Comparison of ENCODE assay signal across 8 mouse cellular contexts in genomic region chr7:90022974-90023707, GRCm38 (mm10). TPM values are rescaled to one million over a fixed set of nuclear protein-coding genes. Genes with fewer than 3 reads are reported as not detected.
A peak's percentile ranks its signal among the peaks of the same experiment; 100 is the strongest.
DNase-seq lines count a peak whose midpoint lies in the region; ATAC-seq and TF ChIP-seq lines count a peak whose summit lies in the region.

No protein-coding gene starts in this region.

- no peaks in the 10 kb centered on the region for H3K27me3 ChIP-seq in embryonic facial prominence, embryonic 15.5 days
- no peaks in the 10 kb centered on the region for H3K27me3 ChIP-seq in kidney, postnatal 0 days (ENCODE audit: insufficient read depth, low read length)

- peak; percentile 41 for DNase-seq in gastrocnemius, postnatal 14 days
- no peak for DNase-seq in gastrocnemius, postnatal 4 days (ENCODE audit: low spot score in 2 of 2)
- peak; percentile 66 for DNase-seq in CD4-positive helper T cell, adult 2 months (ENCODE audit: low read depth, low spot score)
- peak; percentile 84 for DNase-seq in kidney, postnatal 0 days (ENCODE audit: low spot score)
- DNase-seq in left cerebral cortex, adult 11 months (ENCODE audit: low spot score), result no peak

- TF ChIP-seq CTCF in kidney, postnatal 0 days (IDR thresholded peaks at IDR 0.05; ENCODE audit: low read depth), result no peak

- no peak overlapping the region for H3K9ac ChIP-seq in embryonic facial prominence, embryonic 15.5 days
- H3K9ac ChIP-seq in kidney, postnatal 0 days (ENCODE audit: low read depth, low read length), result no peak overlapping the region

- intact Hi-C loops in gastrocnemius, postnatal 14 days (cut with DNase I; ENCODE audit: low total_unique reads), result no loop called here

- H3K4me2 ChIP-seq in embryonic facial prominence, embryonic 15.5 days (replicated peaks), result no peak overlapping the region
- no peak overlapping the region for H3K4me2 ChIP-seq in kidney, postnatal 0 days (ENCODE audit: low read length)

- peak; percentile 67; the same call in 1 of the 2 replicates for ATAC-seq in embryonic facial prominence, embryonic 15.5 days (ENCODE audit: insufficient number of reproducible peaks, low FRiP score, low TSS enrichment, low read depth)
- ATAC-seq in kidney, postnatal 0 days (replicated peaks; ENCODE audit: low FRiP score, low read depth), result peak; percentile 36; the same call in 1 of the 2 replicates
- peak; percentile 79 for ATAC-seq in neutrophil, adult 5-6 weeks (ENCODE audit: extremely low read depth, insufficient number of reproducible peaks, low FRiP score, poor library complexity, severe bottlenecking)
- ATAC-seq in erythroid progenitor cell, adult 5-6 weeks (replicated peaks; ENCODE audit: low FRiP score, poor library complexity, severe bottlenecking), result no peak

- WGBS in embryonic facial prominence, embryonic 15.5 days, result 40% methylated on average over 8 of the region's 9 CpGs
- WGBS in kidney, postnatal 0 days, result 36% methylated on average over 8 of the region's 9 CpGs

- no peak overlapping the region for H3K4me3 ChIP-seq in embryonic facial prominence, embryonic 15.5 days (replicated peaks)
- H3K4me3 ChIP-seq in kidney, postnatal 0 days (replicated peaks; ENCODE audit: low read depth, low read length), result no peak overlapping the region

- H3K36me3 ChIP-seq in embryonic facial prominence, embryonic 15.5 days, result no peaks in the 10 kb centered on the region
- H3K36me3 ChIP-seq in kidney, postnatal 0 days (ENCODE audit: insufficient read depth, low read length), result no peaks in the 10 kb centered on the region

- H3K4me1 ChIP-seq in embryonic facial prominence, embryonic 15.5 days, result 0 out of 2 replicates have a peak, but pooled peaks cover 3% of the 10 kb centered on the region
- H3K4me1 ChIP-seq in kidney, postnatal 0 days (replicated peaks; ENCODE audit: insufficient read depth, low read length), result no peaks in the 10 kb centered on the region

- no peaks in the 10 kb centered on the region for H3K9me3 ChIP-seq in embryonic facial prominence, embryonic 15.5 days (replicated peaks)
- H3K9me3 ChIP-seq in kidney, postnatal 0 days (replicated peaks; ENCODE audit: low read length), result no peaks in the 10 kb centered on the region

- H3K27ac ChIP-seq in embryonic facial prominence, embryonic 15.5 days (replicated peaks), result peak overlapping the region; percentile 73
- peak overlapping the region; percentile 73; the same call in 1 of the 2 replicates for H3K27ac ChIP-seq in kidney, postnatal 0 days

RNA-seq across cellular contexts. Expression of gene Eed, which starts 42.4 kb away (rescaled TPM):
- total RNA-seq in gastrocnemius, postnatal 14 days (2021), result 10 to 100 TPM; 19.1 to 26.6 TPM
- total RNA-seq in gastrocnemius, postnatal 4 days (2021), result 10 to 100 TPM; 34.3 to 49.6 TPM
- polyA plus RNA-seq in embryonic facial prominence, embryonic 15.5 days (2015; fragmentation: Nextera tagmentation; extraction: Ambion mirVana), result 64.2 and 73.2 TPM in 2 replicates
- 51.0 and 54.3 TPM in 2 replicates for polyA plus RNA-seq in kidney, postnatal 0 days (2015; fragmentation: Nextera tagmentation; extraction: Ambion mirVana)
- total RNA-seq in neutrophil, adult 5-6 weeks (2017), result 252 and 259 TPM in 2 replicates
- total RNA-seq in erythroid progenitor cell, adult 5-6 weeks (2015; ENCODE audit: low replicate concordance), result 96.0 and 143 TPM in 2 replicates
- 68.2 and 143 TPM in 2 replicates for total RNA-seq in erythroid progenitor cell, adult 5-6 weeks (2017; ENCODE audit: low replicate concordance)

Comparison
In these comparisons a context has a peak if more than half of its experiments do, and no peak if none do; other contexts are left out.
1. DNase-seq: peak in gastrocnemius, postnatal 14 days (single experiment), CD4-positive helper T cell, adult 2 months (single experiment) and kidney, postnatal 0 days (single experiment); none in gastrocnemius, postnatal 4 days (0 of 2) and left cerebral cortex, adult 11 months (single experiment).